ENCODE assay signal across 26 mouse cellular contexts in genomic region chr2:24970386-24970785, GRCm38 (mm10).
"Had no signal": no experiment of that assay in that cellular context is flagged by ENCODE, and none has a peak within 500 bp of the region (broad histone marks: within the 10 kb centered on the region; RNA-seq: fewer than 3 reads in every experiment).

No protein-coding gene starts in this region.

- ATAC-seq: hindbrain, postnatal 0 days; intestine, embryonic 16.5 days; liver, embryonic 12.5 days had no signal

- H3K9ac ChIP-seq: heart, embryonic 13.5 days; heart, embryonic 15.5 days; hindbrain, embryonic 13.5 days; hindbrain, embryonic 15.5 days; kidney, embryonic 15.5 days; limb, embryonic 13.5 days; limb, embryonic 15.5 days; liver, embryonic 12.5 days; liver, embryonic 14.5 days had no signal

- H3K27ac ChIP-seq: heart, adult 2 months; heart, embryonic 13.5 days; heart, embryonic 15.5 days; hindbrain, embryonic 13.5 days; hindbrain, embryonic 15.5 days; hindbrain, postnatal 0 days; kidney, embryonic 15.5 days; kidney, postnatal 0 days; limb, embryonic 13.5 days; limb, embryonic 15.5 days; liver, embryonic 12.5 days; liver, embryonic 14.5 days had no signal

- H3K4me3 ChIP-seq: heart, adult 2 months; heart, embryonic 13.5 days; heart, embryonic 15.5 days; hindbrain, embryonic 13.5 days; hindbrain, embryonic 15.5 days; kidney, embryonic 15.5 days; limb, embryonic 13.5 days; limb, embryonic 15.5 days; liver, embryonic 12.5 days had no signal

- DNase-seq: gastrocnemius, postnatal 14 days; gastrocnemius, postnatal 36 days; heart, adult 11 months; heart, adult 2 months; heart, postnatal 14 days; heart, postnatal 36 days; kidney, adult 11 months; kidney, adult 2 months; kidney, adult 9 months; kidney, postnatal 14 days; kidney, postnatal 36 days; layer of hippocampus, adult 9-11 months; layer of hippocampus, postnatal 36 days; left cerebral cortex, postnatal 4 days had no signal

- H3K9me3 ChIP-seq: heart, embryonic 13.5 days; heart, embryonic 15.5 days; hindbrain, embryonic 13.5 days; hindbrain, embryonic 15.5 days; kidney, embryonic 15.5 days; limb, embryonic 13.5 days; limb, embryonic 15.5 days; liver, embryonic 12.5 days had no signal

- H3K27me3 ChIP-seq: heart, embryonic 13.5 days; heart, embryonic 15.5 days; hindbrain, embryonic 13.5 days; hindbrain, embryonic 15.5 days; kidney, embryonic 15.5 days; limb, embryonic 13.5 days; limb, embryonic 15.5 days; liver, embryonic 12.5 days had no signal
